In genomic region chr4:115855609-115856008, GRCm38 (mm10) we compare ENCODE assay signal across 10 mouse cellular contexts. TPM values are rescaled to one million over a fixed set of nuclear protein-coding genes. Genes with fewer than 3 reads are reported as not detected.
A peak's percentile ranks its signal among the peaks of the same experiment; 100 is the strongest.
DNase-seq lines count a peak whose midpoint lies in the region; ATAC-seq and TF ChIP-seq lines count a peak whose summit lies in the region.
"Had no signal": no experiment of that assay in that cellular context is flagged by ENCODE, and none has a peak within 500 bp of the region (broad histone marks: within the 10 kb centered on the region; RNA-seq: fewer than 3 reads in every experiment).

No protein-coding gene starts in this region.

- peaks cover 10% of the 10 kb centered on the region for H3K4me1 ChIP-seq in forebrain, embryonic 14.5 days (ENCODE audit: control insufficient read depth, insufficient read depth, low read length)
- H3K4me1 ChIP-seq in forebrain, embryonic 11.5 days (replicated peaks; ENCODE audit: control insufficient read depth, insufficient read depth, low read length), result peaks cover 2% of the 10 kb centered on the region; the same call in 1 of the 2 replicates
- no peaks in the 10 kb centered on the region for H3K4me1 ChIP-seq in stomach, embryonic 14.5 days (ENCODE audit: control insufficient read depth, insufficient read depth, low read length)
- H3K4me1 ChIP-seq in stomach, postnatal 0 days (replicated peaks; ENCODE audit: control insufficient read depth, insufficient read depth), result no peaks in the 10 kb centered on the region
- H3K4me1 ChIP-seq in liver, embryonic 15.5 days (replicated peaks), result peaks cover 75% of the 10 kb centered on the region

- H3K4me3 ChIP-seq in forebrain, embryonic 14.5 days (ENCODE audit: low read depth, low read length), result no peak overlapping the region
- H3K4me3 ChIP-seq in forebrain, embryonic 11.5 days (ENCODE audit: low read depth, low read length), result no peak overlapping the region
- H3K4me3 ChIP-seq in stomach, embryonic 14.5 days (ENCODE audit: low read depth, low read length), result no peak overlapping the region
- H3K4me3 ChIP-seq in stomach, postnatal 0 days (ENCODE audit: low read depth, low read length), result no peak overlapping the region
- H3K4me3 ChIP-seq in liver, embryonic 15.5 days (replicated peaks), result peak overlapping the region; percentile 17; the same call in 1 of the 2 replicates

- H3K36me3 ChIP-seq in forebrain, embryonic 14.5 days (ENCODE audit: control insufficient read depth, insufficient read depth, low read length), result peaks cover 25% of the 10 kb centered on the region; the same call in 1 of the 2 replicates
- no peaks in the 10 kb centered on the region for H3K36me3 ChIP-seq in forebrain, embryonic 11.5 days (ENCODE audit: control insufficient read depth, insufficient read depth, low read length)
- peaks cover 16% of the 10 kb centered on the region for H3K36me3 ChIP-seq in stomach, embryonic 14.5 days (ENCODE audit: control insufficient read depth, insufficient read depth, low read length)
- peaks cover 12% of the 10 kb centered on the region; the same call in 1 of the 2 replicates for H3K36me3 ChIP-seq in stomach, postnatal 0 days (ENCODE audit: control insufficient read depth, insufficient read depth, low read length)
- H3K36me3 ChIP-seq in liver, embryonic 15.5 days (replicated peaks), result peaks cover 94% of the 10 kb centered on the region

- WGBS in forebrain, embryonic 14.5 days, result 51% methylated on average over 4 of the region's 4 CpGs
- WGBS in forebrain, embryonic 11.5 days, result 68% methylated on average over 4 of the region's 4 CpGs
- WGBS in stomach, embryonic 14.5 days, result 65% methylated on average over 4 of the region's 4 CpGs
- 60% methylated on average over 4 of the region's 4 CpGs for WGBS in stomach, postnatal 0 days
- 72% methylated on average over 4 of the region's 4 CpGs for WGBS in liver, embryonic 15.5 days (ENCODE audit: insufficient replicate concordance)

- H3K27me3 ChIP-seq in forebrain, embryonic 14.5 days (replicated peaks; ENCODE audit: control insufficient read depth, insufficient read depth, low read length), result no peaks in the 10 kb centered on the region
- H3K27me3 ChIP-seq in forebrain, embryonic 11.5 days (ENCODE audit: control insufficient read depth, insufficient read depth, low read length), result no peaks in the 10 kb centered on the region
- H3K27me3 ChIP-seq in stomach, embryonic 14.5 days (ENCODE audit: control insufficient read depth, insufficient read depth, low read length), result no peaks in the 10 kb centered on the region
- no peaks in the 10 kb centered on the region for H3K27me3 ChIP-seq in stomach, postnatal 0 days (ENCODE audit: control insufficient read depth, insufficient read depth, low read length)
- H3K27me3 ChIP-seq in liver, embryonic 15.5 days, result no peaks in the 10 kb centered on the region

- H3K27ac ChIP-seq in forebrain, embryonic 14.5 days (ENCODE audit: low read depth, low read length), result no peak overlapping the region; the same call in 1 of the 2 replicates
- H3K27ac ChIP-seq in forebrain, embryonic 11.5 days (ENCODE audit: low read depth, low read length), result no peak overlapping the region
- H3K27ac ChIP-seq in stomach, embryonic 14.5 days (ENCODE audit: low read length), result no peak overlapping the region
- H3K27ac ChIP-seq in stomach, postnatal 0 days (replicated peaks), result no peak overlapping the region
- H3K27ac ChIP-seq in liver, embryonic 15.5 days (replicated peaks), result peak overlapping the region; percentile 90

- no peak overlapping the region for H3K9ac ChIP-seq in forebrain, embryonic 14.5 days (ENCODE audit: low read length)
- no peak overlapping the region for H3K9ac ChIP-seq in forebrain, embryonic 11.5 days (ENCODE audit: low read length)
- 0 out of 2 replicates have a peak overlapping the region, but pooled peaks have one; percentile 3 for H3K9ac ChIP-seq in stomach, embryonic 14.5 days (replicated peaks; ENCODE audit: low read depth, low read length)
- no peak overlapping the region for H3K9ac ChIP-seq in stomach, postnatal 0 days (ENCODE audit: low read length)
- H3K9ac ChIP-seq in liver, embryonic 15.5 days, result peak overlapping the region; percentile 37

- H3K4me2 ChIP-seq in forebrain, embryonic 14.5 days (ENCODE audit: low read length), result no peak overlapping the region
- H3K4me2 ChIP-seq in forebrain, embryonic 11.5 days (ENCODE audit: low read depth, low read length, severe bottlenecking), result no peak overlapping the region
- no peak overlapping the region for H3K4me2 ChIP-seq in stomach, embryonic 14.5 days (replicated peaks; ENCODE audit: low read depth, low read length)
- H3K4me2 ChIP-seq in stomach, postnatal 0 days (replicated peaks; ENCODE audit: low read depth), result no peak overlapping the region
- H3K4me2 ChIP-seq in liver, embryonic 15.5 days, result peak overlapping the region; percentile 60

- no peak for ATAC-seq in forebrain, embryonic 14.5 days
- no peak for ATAC-seq in forebrain, embryonic 11.5 days (replicated peaks; ENCODE audit: low FRiP score)
- ATAC-seq in stomach, embryonic 14.5 days (ENCODE audit: insufficient number of reproducible peaks, insufficient read depth, low FRiP score, low read depth), result no peak
- ATAC-seq in stomach, postnatal 0 days (ENCODE audit: low FRiP score, low TSS enrichment), result no peak
- ATAC-seq in liver, embryonic 15.5 days (ENCODE audit: insufficient read depth), result no peak

- TF ChIP-seq EP300 in stomach, postnatal 0 days (optimal IDR thresholded peaks at IDR 0.05), result no peak

- no peaks in the 10 kb centered on the region for H3K9me3 ChIP-seq in forebrain, embryonic 14.5 days (replicated peaks; ENCODE audit: control insufficient read depth, low read length)
- H3K9me3 ChIP-seq in forebrain, embryonic 11.5 days (ENCODE audit: control insufficient read depth, low read length), result no peaks in the 10 kb centered on the region
- no peaks in the 10 kb centered on the region for H3K9me3 ChIP-seq in stomach, embryonic 14.5 days (ENCODE audit: control insufficient read depth, low read depth, low read length)
- no peaks in the 10 kb centered on the region for H3K9me3 ChIP-seq in stomach, postnatal 0 days (ENCODE audit: control insufficient read depth, low read length)
- H3K9me3 ChIP-seq in liver, embryonic 15.5 days (replicated peaks), result no peaks in the 10 kb centered on the region

- no peak for TF ChIP-seq CTCF in stomach, postnatal 0 days (IDR thresholded peaks at IDR 0.05; ENCODE audit: low read depth)

- DNase-seq in forebrain, embryonic 14.5 days (ENCODE audit: low spot score), result peak; percentile 48
- no peak for DNase-seq in forebrain, embryonic 11.5 days (ENCODE audit: low spot score)
- DNase-seq in stomach, postnatal 0 days (ENCODE audit: low spot score), result no peak
- DNase-seq in kidney, adult 18-20 months, result no peak
- DNase-seq in lung, postnatal 4 days, result no peak
- DNase-seq in spleen, postnatal 14 days (ENCODE audit: low spot score in 2 of 2), result no peak
- DNase-seq: adrenal gland, adult 2 months; thymus, adult 18-20 months had no signal

RNA-seq across cellular contexts. Expression of gene Mknk1, which starts 16.6 kb away (rescaled TPM):
- 19.6 and 20.0 TPM in 2 replicates for polyA plus RNA-seq in forebrain, embryonic 14.5 days (2014; fragmentation: Nextera tagmentation; extraction: Ambion mirVana)
- 21.9 and 25.8 TPM in 2 replicates for polyA plus RNA-seq in forebrain, embryonic 11.5 days (2014; fragmentation: Nextera tagmentation; extraction: Ambion mirVana)
- polyA plus RNA-seq in stomach, embryonic 14.5 days (2014; fragmentation: Nextera tagmentation; extraction: Ambion mirVana), result 23.1 and 30.7 TPM in 2 replicates
- polyA plus RNA-seq in stomach, postnatal 0 days (2015; fragmentation: Nextera tagmentation; extraction: Ambion mirVana), result 11.6 and 15.1 TPM in 2 replicates
- polyA plus RNA-seq in liver, embryonic 15.5 days (2015; fragmentation: Nextera tagmentation; extraction: Ambion mirVana), result 30.0 and 33.1 TPM in 2 replicates

RNA-seq across cellular contexts. Expression of gene Mob3c, which starts 27.7 kb away (rescaled TPM):
- polyA plus RNA-seq in forebrain, embryonic 14.5 days (2014; fragmentation: Nextera tagmentation; extraction: Ambion mirVana), result 3.1 and 3.9 TPM in 2 replicates
- 3.1 and 5.0 TPM in 2 replicates for polyA plus RNA-seq in forebrain, embryonic 11.5 days (2014; fragmentation: Nextera tagmentation; extraction: Ambion mirVana)
- 12.1 and 12.8 TPM in 2 replicates for polyA plus RNA-seq in stomach, embryonic 14.5 days (2014; fragmentation: Nextera tagmentation; extraction: Ambion mirVana)
- 7.5 and 8.1 TPM in 2 replicates for polyA plus RNA-seq in stomach, postnatal 0 days (2015; fragmentation: Nextera tagmentation; extraction: Ambion mirVana)
- polyA plus RNA-seq in liver, embryonic 15.5 days (2015; fragmentation: Nextera tagmentation; extraction: Ambion mirVana), result 8.0 and 8.2 TPM in 2 replicates

RNA-seq across cellular contexts. Expression of gene Kncn, which starts 28.6 kb away (rescaled TPM):
- polyA plus RNA-seq in forebrain, embryonic 14.5 days (2014; fragmentation: Nextera tagmentation; extraction: Ambion mirVana), result 0.31 TPM in 1 of 2 replicates, not detected in the other
- not detected in 2 replicates for polyA plus RNA-seq in forebrain, embryonic 11.5 days (2014; fragmentation: Nextera tagmentation; extraction: Ambion mirVana)
- not detected in 2 replicates for polyA plus RNA-seq in stomach, embryonic 14.5 days (2014; fragmentation: Nextera tagmentation; extraction: Ambion mirVana)
- not detected in 2 replicates for polyA plus RNA-seq in stomach, postnatal 0 days (2015; fragmentation: Nextera tagmentation; extraction: Ambion mirVana)
- not detected in 2 replicates for polyA plus RNA-seq in liver, embryonic 15.5 days (2015; fragmentation: Nextera tagmentation; extraction: Ambion mirVana)

RNA-seq across cellular contexts. Expression of gene 6430628N08Rik, which starts 34.9 kb away (rescaled TPM):
- polyA plus RNA-seq in forebrain, embryonic 14.5 days (2014; fragmentation: Nextera tagmentation; extraction: Ambion mirVana), result not detected in 2 replicates
- not detected in 2 replicates for polyA plus RNA-seq in forebrain, embryonic 11.5 days (2014; fragmentation: Nextera tagmentation; extraction: Ambion mirVana)
- polyA plus RNA-seq in stomach, embryonic 14.5 days (2014; fragmentation: Nextera tagmentation; extraction: Ambion mirVana), result not detected in 2 replicates
- not detected in 2 replicates for polyA plus RNA-seq in stomach, postnatal 0 days (2015; fragmentation: Nextera tagmentation; extraction: Ambion mirVana)
- polyA plus RNA-seq in liver, embryonic 15.5 days (2015; fragmentation: Nextera tagmentation; extraction: Ambion mirVana), result not detected in 2 replicates
- polyA plus RNA-seq: adrenal gland, adult 2 months had no signal

Comparison
In these comparisons a context has a peak if more than half of its experiments do, and no peak if none do; other contexts are left out.
1. H3K9ac ChIP-seq: peak in stomach, embryonic 14.5 days (single experiment) and liver, embryonic 15.5 days (single experiment); none in forebrain, embryonic 14.5 days (single experiment), forebrain, embryonic 11.5 days (single experiment) and stomach, postnatal 0 days (single experiment).